Mouse (Mus musculus) CH12.LX (cell line): ENCODE measurements around the gene C1qtnf7. TPM values are rescaled to one million over a fixed set of nuclear protein-coding genes. Genes with fewer than 3 reads are reported as not detected.

Experiments used
- DNase-seq: peaks from one replicate; pipeline ENCODE4 v3.0.0-alpha.2; 2013; ENCODE audit errors: extremely low read depth
- H3K27ac ChIP-seq: 2 replicates; pipeline ENCODE4 v1.5.1; 2012; ENCODE audit warnings: low read depth, mild to moderate bottlenecking, control low read depth, moderate library complexity; ENCODE audit not compliant: insufficient read depth
- H3K27me3 ChIP-seq: replicated peaks from 2 replicates; pipeline ENCODE3; 2012; ENCODE audit warnings: inconsistent platforms
- H3K36me3 ChIP-seq, 2 experiments: replicated peaks in 1 of 2; 2 replicates each; pipeline versions ENCODE3 to v1.6.1; 2012; ENCODE audit warnings: inconsistent platforms in 1 of 2, low read length in 1 of 2, mild to moderate bottlenecking in 1 of 2, mixed read lengths in 1 of 2, moderate library complexity in 1 of 2; ENCODE audit not compliant: control insufficient read depth in 1 of 2, insufficient read depth in 1 of 2
- H3K4me1 ChIP-seq, 2 experiments: 2 replicates each; pipeline ENCODE4 v1.6.1; 2012; ENCODE audit warnings: inconsistent platforms in 1 of 2, moderate library complexity in 1 of 2; ENCODE audit not compliant: insufficient read depth in 2 of 2, control insufficient read depth in 1 of 2
- H3K4me2 ChIP-seq: 2 replicates; pipeline ENCODE4 v1.6.1; 2012; ENCODE audit warnings: low read depth, mild to moderate bottlenecking, control low read depth; ENCODE audit not compliant: poor library complexity, insufficient read depth, severe bottlenecking
- H3K4me3 ChIP-seq, 3 experiments: fragments of 150-350 bp in 1 of 3; sonication (generic) in 1 of 3; replicated peaks in 1 of 3; 2 replicates each; pipeline versions ENCODE3 to v1.5.1; 2011 to 2012; ENCODE audit warnings: low read depth in 2 of 3, low read length in 2 of 3, mild to moderate bottlenecking in 2 of 3, moderate library complexity in 2 of 3, control low read depth in 1 of 3, improper control_type of control experiment in 1 of 3, inconsistent platforms in 1 of 3, mixed read lengths in 1 of 3; ENCODE audit not compliant: poor library complexity in 1 of 3
- H3K79me2 ChIP-seq: replicated peaks from 2 replicates; pipeline ENCODE4 v1.6.1; 2012; ENCODE audit warnings: mild to moderate bottlenecking, moderate library complexity; ENCODE audit not compliant: control insufficient read depth, poor library complexity, insufficient read depth, severe bottlenecking; ENCODE audit errors: extremely low read depth
- H3K9ac ChIP-seq: 2 replicates; pipeline ENCODE4 v1.6.1; 2012; ENCODE audit warnings: low read depth, mild to moderate bottlenecking, control low read depth, moderate library complexity; ENCODE audit not compliant: insufficient read depth
- H3K9me3 ChIP-seq: replicated peaks from 2 replicates; pipeline ENCODE3; 2012; ENCODE audit warnings: low read length, inconsistent platforms, mixed read lengths
- E2F4 ChIP-seq: IDR thresholded peaks from 2 replicates; pipeline ENCODE4 v1.6.1; 2011; ENCODE audit warnings: low read depth, low read length, improper control_type of control experiment; ENCODE audit not compliant: insufficient replicate concordance
- ETS1 ChIP-seq: conservative IDR thresholded peaks from 2 replicates; pipeline ENCODE4 v1.6.1; 2012; ENCODE audit warnings: low read depth, mild to moderate bottlenecking, inconsistent platforms, low read length, improper control_type of control experiment, moderate library complexity
- HCFC1 ChIP-seq: IDR thresholded peaks from 2 replicates; pipeline ENCODE4 v1.6.1; 2012; ENCODE audit warnings: low read depth, mild to moderate bottlenecking, inconsistent platforms, low read length, improper control_type of control experiment
- JUND ChIP-seq: conservative IDR thresholded peaks from 2 replicates; pipeline ENCODE4 v1.6.1; 2011; ENCODE audit warnings: low read depth, low read length, improper control_type of control experiment
- MAX ChIP-seq: IDR thresholded peaks from 2 replicates; pipeline ENCODE4 v1.6.1; 2011; ENCODE audit warnings: low read length, improper control_type of control experiment
- MEF2A ChIP-seq: IDR thresholded peaks from 2 replicates; pipeline ENCODE4 v1.6.1; 2014; ENCODE audit warnings: low read depth, mild to moderate bottlenecking, inconsistent platforms, low read length, improper control_type of control experiment, borderline replicate concordance
- MYC ChIP-seq: IDR thresholded peaks from 2 replicates; pipeline ENCODE4 v1.6.1; 2011; ENCODE audit warnings: low read depth, mild to moderate bottlenecking, improper control_type of control experiment, low read length
- PAX5 ChIP-seq: IDR thresholded peaks from 2 replicates; pipeline ENCODE4 v1.6.1; 2012; ENCODE audit warnings: low read length, inconsistent platforms, mixed read lengths
- TCF12 ChIP-seq: IDR thresholded peaks from 2 replicates; pipeline ENCODE4 v1.6.1; 2014; ENCODE audit warnings: low read depth, mild to moderate bottlenecking, inconsistent platforms, low read length, improper control_type of control experiment
- UBTF ChIP-seq: IDR thresholded peaks from 2 replicates; pipeline ENCODE4 v1.6.1; 2012; ENCODE audit warnings: low read depth, mild to moderate bottlenecking, inconsistent platforms, low read length, improper control_type of control experiment, moderate library complexity
- ZMIZ1 ChIP-seq: IDR thresholded peaks from 2 replicates; pipeline ENCODE4 v1.6.1; 2012; ENCODE audit warnings: low read depth, mild to moderate bottlenecking, inconsistent platforms, low read length, improper control_type of control experiment
- ZNF384 ChIP-seq: IDR thresholded peaks from 2 replicates; pipeline ENCODE4 v1.6.1; 2012; ENCODE audit warnings: low read depth, low read length, improper control_type of control experiment, inconsistent platforms
- dilution Hi-C: fragments of 300-500 bp; cut with MboI; formaldehyde crosslinking; loops from 2 replicates; pipeline ENCODE4 v1.14.3; 2020; ENCODE audit warnings: low sequenced_read_pairs; ENCODE audit not compliant: extremely low pct_unique_long_range_greater_than_20kb, extremely low pct_ligation_motif_present
- in situ Hi-C: fragments of 300-500 bp; cut with MboI; formaldehyde crosslinking; loops from 3 replicates; pipeline ENCODE4 v1.14.3; 2019; ENCODE audit warnings: low sequenced_read_pairs, low pct_ligation_motif_present, low pct_unique_long_range_greater_than_20kb, mixed read lengths
- polyA plus RNA-seq: library from polyadenylated mRNA; unstranded; fragments of >175 nt; gene quantifications from 2 replicates; pipeline ENCODE4 v1.2.1, GENCODE M21; 2012; ENCODE audit warnings: low read depth; ENCODE audit not compliant: insufficient read length
- total RNA-seq, 2 experiments: library from RNA; depleted of rRNA; stranded (reverse); fragments of 300-350 nt in 1 of 2; fragments of >200 nt in 1 of 2; gene quantifications; 2 replicates each; pipeline ENCODE4 v1.2.3; 2012 to 2014

C1qtnf7 gene
- total and polyA plus RNA-seq, 3 experiments = not detected

GRCm38 (mm10) chr5:43661997-43662961, 146.9 kb downstream of the C1qtnf7 start, which contains the start of gene Cc2d2a:
Gene Cc2d2a, plus strand, starts transcription at chr5:43662346.
- H3K9me3 ChIP-seq = no peaks in the 10 kb centered on the region
- no peaks in the 10 kb centered on the region for H3K27me3 ChIP-seq
- no peak within 1 kb of the TSS for H3K9ac ChIP-seq
- TF ChIP-seq MAX (no peak), ETS1 (no peak), MEF2A (no peak)
- TF ChIP-seq, all 38 proteins: peak for 0
- dilution Hi-C loops (no loop called here), in situ Hi-C loops (no loop called here)
- Histone ChIP-seq H3K4me2 (no peak within 1 kb of the TSS), H3K27ac (no peak within 1 kb of the TSS), H3K4me1 (0 out of 4 replicates have a peak, but pooled peaks cover 0 to 4% of the 10 kb centered on the region in 2 experiments), H3K4me3 (no peak within 1 kb of the TSS), H3K36me3 (no peaks in the 10 kb centered on the region), H3K79me2 (no peaks in the 10 kb centered on the region)
- DNase-seq = no peak

DNA sequence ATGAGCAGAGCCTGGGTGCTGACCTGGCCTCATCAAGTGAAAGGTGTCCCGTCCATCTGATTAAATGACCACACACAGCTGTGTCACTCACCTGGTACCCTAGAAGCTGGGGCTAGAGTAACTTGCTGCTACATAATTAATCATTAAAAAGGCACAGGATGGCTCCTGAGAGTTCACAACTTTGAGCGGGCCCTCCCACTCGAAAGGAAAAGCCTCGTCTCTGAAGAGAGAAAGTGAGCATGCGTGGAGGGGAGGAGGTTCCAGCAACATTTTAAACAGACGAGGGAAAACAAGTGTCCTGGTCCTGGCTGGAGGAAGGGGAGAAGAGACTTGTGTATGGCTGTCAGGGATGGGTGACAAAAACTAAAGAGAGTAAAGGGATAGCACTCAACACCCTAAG, 148.2 kb downstream of the C1qtnf7 start:
- Histone ChIP-seq H3K36me3 (no peaks in the 10 kb centered on the region), H3K4me2 (no peak overlapping the region), H3K27me3 (no peaks in the 10 kb centered on the region), H3K4me3 (no peak overlapping the region), H3K4me1 (0 out of 4 replicates have a peak, but pooled peaks cover 0 to 4% of the 10 kb centered on the region in 2 experiments), H3K9ac (no peak overlapping the region), H3K9me3 (no peaks in the 10 kb centered on the region), H3K27ac (no peak overlapping the region), H3K79me2 (no peaks in the 10 kb centered on the region)
- no peak for TF ChIP-seq JUND
- no peak for TF ChIP-seq ETS1
- no peak for TF ChIP-seq MEF2A
- no peak for TF ChIP-seq E2F4
- in situ Hi-C loops = no loop called here
- dilution Hi-C loops = no loop called here
- no peak for DNase-seq

DNA sequence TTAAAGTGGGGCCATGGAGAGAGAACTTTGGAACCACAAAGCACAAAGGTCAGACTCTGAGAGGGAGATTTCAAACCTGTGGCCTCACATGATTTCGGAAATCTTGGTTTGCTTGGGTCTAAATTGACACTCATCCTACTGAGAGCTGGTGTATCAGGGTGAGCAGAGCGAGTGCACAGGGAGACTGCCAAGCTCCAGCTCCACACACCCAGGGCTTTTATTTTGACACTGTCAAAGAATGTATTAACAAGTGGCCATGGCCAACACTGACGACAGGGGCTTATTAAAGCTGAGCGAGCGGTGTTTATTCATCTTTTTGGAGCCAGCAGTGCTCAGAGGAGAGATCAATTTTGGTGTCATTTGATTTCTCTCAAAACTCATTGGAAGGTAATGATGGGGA, 149.8 kb downstream of the C1qtnf7 start:
- no peaks in the 10 kb centered on the region for H3K79me2 ChIP-seq
- no peak overlapping the region for H3K27ac ChIP-seq
- H3K4me1 ChIP-seq = 0 out of 4 replicates have a peak, but pooled peaks cover 0 to 4% of the 10 kb centered on the region in 2 experiments
- H3K9ac ChIP-seq = no peak overlapping the region
- no peak for DNase-seq
- H3K27me3 ChIP-seq = no peaks in the 10 kb centered on the region
- no peaks in the 10 kb centered on the region for H3K9me3 ChIP-seq
- TF ChIP-seq E2F4 (no peak), PAX5 (no peak), MAX (no peak), UBTF (no peak), HCFC1 (no peak), ZNF384 (no peak), ZMIZ1 (no peak), TCF12 (no peak), MYC (no peak)
- in situ Hi-C loops (no loop called here), dilution Hi-C loops (no loop called here)
- H3K36me3 ChIP-seq = no peaks in the 10 kb centered on the region
- H3K4me3 ChIP-seq = no peak overlapping the region
- H3K4me2 ChIP-seq = no peak overlapping the region
